Mouse (Mus musculus) activated CD4-positive, CD25-positive, alpha-beta regulatory T cell, adult 4 months (primary cell): ENCODE data around the gene Vdac1. TPM values are rescaled to one million over a fixed set of nuclear protein-coding genes. Genes with fewer than 3 reads are reported as not detected.

Experiments used
- ATAC-seq: one replicate; pipeline ENCODE4 v1.8.0; 2017
- polyA plus RNA-seq, 2 experiments: library from polyadenylated mRNA; unstranded; fragments of 100-300 nt; shearing (Covaris generic); gene quantifications; one replicate each; pipeline ENCODE4 v1.2.1; 2017

Gene Vdac1
- polyA plus RNA-seq, 2 experiments from 2014 or later = 90.3 to 94.9 TPM

GRCm38 (mm10) chr11:52421053-52421778 is 60.6 kb downstream of the Vdac1 start:
- ATAC-seq = no peak

GRCm38 (mm10) chr11:52429440-52429839 is 68.8 kb downstream of the Vdac1 start:
- no peak for ATAC-seq

GRCm38 (mm10) chr11:52431594-52431993 is 70.9 kb downstream of the Vdac1 start:
- ATAC-seq = no peak

GRCm38 (mm10) chr11:52432148-52432547 is 71.5 kb downstream of the Vdac1 start:
- ATAC-seq = no peak

- no peak for ATAC-seq
These were observed 72.6 kb downstream of the Vdac1 start for GRCm38 (mm10) chr11:52433076-52433796.

- no peak for ATAC-seq
These were observed 73.1 kb downstream of the Vdac1 start for GRCm38 (mm10) chr11:52433797-52434195.

GRCm38 (mm10) chr11:52435466-52435865 is 74.8 kb downstream of the Vdac1 start:
- ATAC-seq = no peak

GRCm38 (mm10) chr11:52437123-52437522 is 76.5 kb downstream of the Vdac1 start:
- ATAC-seq = no peak

Other genes with a start within 250 kb of the Vdac1 start
- gene Olfr1373, start 215.3 kb upstream of the Vdac1 start, polyA plus RNA-seq = not detected
- not detected for gene Olfr1371, start 146.9 kb upstream of the Vdac1 start, polyA plus RNA-seq
- 100 to 1,000 TPM; 281 to 307 TPM for gene Skp1a, start 128.9 kb upstream of the Vdac1 start, polyA plus RNA-seq
- gene Tcf7, start 77.8 kb upstream of the Vdac1 start, polyA plus RNA-seq = 100 to 1,000 TPM; 227 to 315 TPM
- gene 9530068E07Rik, start 35.6 kb downstream of the Vdac1 start, polyA plus RNA-seq = 10 to 100 TPM; 38.9 to 49.8 TPM